26 mouse cellular contexts compared by ENCODE assay signal in the genomic region with DNA sequence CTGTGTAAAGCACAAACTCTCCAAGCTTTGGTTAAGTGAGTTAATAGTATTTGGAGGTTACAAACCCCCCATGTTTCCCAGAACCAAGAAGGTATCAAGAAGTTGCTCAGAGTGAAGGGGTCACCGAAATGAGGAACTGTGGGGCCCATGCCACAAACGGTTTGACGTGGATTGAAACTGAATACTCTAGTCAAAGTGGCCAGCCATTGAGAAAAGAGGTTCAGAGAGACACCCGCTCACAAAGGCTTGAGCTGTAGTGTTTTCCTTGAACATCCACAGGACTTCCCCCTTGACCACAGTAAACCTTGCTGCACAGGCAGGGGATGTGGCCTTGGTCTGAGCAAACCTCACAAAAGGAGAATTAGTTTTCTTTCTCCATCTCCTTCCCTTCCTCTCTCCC.
"Had no signal": no experiment of that assay in that cellular context is flagged by ENCODE, and none has a peak within 500 bp of the region (broad histone marks: within the 10 kb centered on the region; RNA-seq: fewer than 3 reads in every experiment).

No protein-coding gene starts in this region.

- H3K27me3 ChIP-seq: heart, embryonic 13.5 days; heart, embryonic 15.5 days; hindbrain, embryonic 12.5 days; limb, embryonic 12.5 days had no signal

- H3K9me3 ChIP-seq: heart, embryonic 13.5 days; heart, embryonic 15.5 days; hindbrain, embryonic 12.5 days; limb, embryonic 10.5 days had no signal

- H3K27ac ChIP-seq: gastrocnemius, adult 2 months; heart, adult 2 months; heart, embryonic 13.5 days; heart, embryonic 15.5 days; hindbrain, embryonic 10.5 days; hindbrain, embryonic 12.5 days; hindbrain, embryonic 14.5 days; layer of hippocampus, adult 2 months; left cerebral cortex, adult 2 months; limb, embryonic 10.5 days; limb, embryonic 12.5 days had no signal

- H3K9ac ChIP-seq: heart, embryonic 13.5 days; heart, embryonic 15.5 days; hindbrain, embryonic 12.5 days; hindbrain, embryonic 14.5 days; limb, embryonic 12.5 days had no signal

- H3K36me3 ChIP-seq: heart, embryonic 15.5 days had no signal

- H3K4me3 ChIP-seq: gastrocnemius, adult 2 months; heart, adult 2 months; heart, embryonic 13.5 days; heart, embryonic 15.5 days; hindbrain, embryonic 10.5 days; hindbrain, embryonic 12.5 days; layer of hippocampus, adult 2 months; left cerebral cortex, adult 2 months; limb, embryonic 10.5 days; limb, embryonic 12.5 days had no signal

- ATAC-seq: hindbrain, embryonic 16.5 days; intestine, embryonic 16.5 days had no signal

- DNase-seq: gastrocnemius, adult 2 months; gastrocnemius, postnatal 10 days; gastrocnemius, postnatal 25 days; heart, adult 11 months; heart, adult 2 months; heart, postnatal 14 days; heart, postnatal 36 days; kidney, adult 11 months; kidney, adult 8-10 months; kidney, postnatal 10 days; kidney, postnatal 25 days; kidney, postnatal 4 days; liver had no signal

- H3K4me1 ChIP-seq: heart, embryonic 13.5 days; heart, embryonic 15.5 days; hindbrain, embryonic 10.5 days; hindbrain, embryonic 12.5 days; limb, embryonic 10.5 days; limb, embryonic 12.5 days had no signal

- H3K4me2 ChIP-seq: heart, embryonic 11.5 days; heart, embryonic 13.5 days; heart, embryonic 15.5 days; hindbrain, embryonic 12.5 days; hindbrain, embryonic 14.5 days; limb, embryonic 12.5 days; liver, embryonic 11.5 days had no signal
